Mouse (Mus musculus) CH12.LX (cell line): ENCODE measurements around the gene Msi2. TPM values are rescaled to one million over a fixed set of nuclear protein-coding genes. Genes with fewer than 3 reads are reported as not detected.

Experiments
- DNase-seq: peaks from one replicate; pipeline ENCODE4 v3.0.0-alpha.2; 2013; ENCODE audit errors: extremely low read depth
- H3K27ac ChIP-seq: 2 replicates; pipeline ENCODE4 v1.5.1; 2012; ENCODE audit warnings: low read depth, mild to moderate bottlenecking, control low read depth, moderate library complexity; ENCODE audit not compliant: insufficient read depth
- H3K27me3 ChIP-seq: replicated peaks from 2 replicates; pipeline ENCODE3; 2012; ENCODE audit warnings: inconsistent platforms
- H3K36me3 ChIP-seq, 2 experiments: replicated peaks in 1 of 2; 2 replicates each; pipeline versions ENCODE3 to v1.6.1; 2012; ENCODE audit warnings: inconsistent platforms in 1 of 2, low read length in 1 of 2, mild to moderate bottlenecking in 1 of 2, mixed read lengths in 1 of 2, moderate library complexity in 1 of 2; ENCODE audit not compliant: control insufficient read depth in 1 of 2, insufficient read depth in 1 of 2
- H3K4me1 ChIP-seq, 2 experiments: 2 replicates each; pipeline ENCODE4 v1.6.1; 2012; ENCODE audit warnings: inconsistent platforms in 1 of 2, moderate library complexity in 1 of 2; ENCODE audit not compliant: insufficient read depth in 2 of 2, control insufficient read depth in 1 of 2
- H3K4me2 ChIP-seq: 2 replicates; pipeline ENCODE4 v1.6.1; 2012; ENCODE audit warnings: low read depth, mild to moderate bottlenecking, control low read depth; ENCODE audit not compliant: poor library complexity, insufficient read depth, severe bottlenecking
- H3K4me3 ChIP-seq, 3 experiments: fragments of 150-350 bp in 1 of 3; sonication (generic) in 1 of 3; replicated peaks in 1 of 3; 2 replicates each; pipeline versions ENCODE3 to v1.5.1; 2011 to 2012; ENCODE audit warnings: low read depth in 2 of 3, low read length in 2 of 3, mild to moderate bottlenecking in 2 of 3, moderate library complexity in 2 of 3, control low read depth in 1 of 3, improper control_type of control experiment in 1 of 3, inconsistent platforms in 1 of 3, mixed read lengths in 1 of 3; ENCODE audit not compliant: poor library complexity in 1 of 3
- H3K79me2 ChIP-seq: replicated peaks from 2 replicates; pipeline ENCODE4 v1.6.1; 2012; ENCODE audit warnings: mild to moderate bottlenecking, moderate library complexity; ENCODE audit not compliant: control insufficient read depth, poor library complexity, insufficient read depth, severe bottlenecking; ENCODE audit errors: extremely low read depth
- H3K9ac ChIP-seq: 2 replicates; pipeline ENCODE4 v1.6.1; 2012; ENCODE audit warnings: low read depth, mild to moderate bottlenecking, control low read depth, moderate library complexity; ENCODE audit not compliant: insufficient read depth
- H3K9me3 ChIP-seq: replicated peaks from 2 replicates; pipeline ENCODE3; 2012; ENCODE audit warnings: low read length, inconsistent platforms, mixed read lengths
- BHLHE40 ChIP-seq: IDR thresholded peaks from 2 replicates; pipeline ENCODE4 v1.6.1; 2011; ENCODE audit warnings: mild to moderate bottlenecking, low read depth, low read length, improper control_type of control experiment
- CHD1 ChIP-seq: IDR thresholded peaks from 2 replicates; pipeline ENCODE4 v1.6.1; 2012; ENCODE audit warnings: low read depth, low read length, improper control_type of control experiment, inconsistent platforms
- E2F4 ChIP-seq: IDR thresholded peaks from 2 replicates; pipeline ENCODE4 v1.6.1; 2011; ENCODE audit warnings: low read depth, low read length, improper control_type of control experiment; ENCODE audit not compliant: insufficient replicate concordance
- ELF1 ChIP-seq: IDR thresholded peaks from 2 replicates; pipeline ENCODE4 v1.6.1; 2014; ENCODE audit warnings: low read depth, mild to moderate bottlenecking, inconsistent platforms, low read length, improper control_type of control experiment
- HCFC1 ChIP-seq: IDR thresholded peaks from 2 replicates; pipeline ENCODE4 v1.6.1; 2012; ENCODE audit warnings: low read depth, mild to moderate bottlenecking, inconsistent platforms, low read length, improper control_type of control experiment
- JUN ChIP-seq: IDR thresholded peaks from 2 replicates; pipeline ENCODE4 v1.6.1; 2011; ENCODE audit warnings: low read depth, mild to moderate bottlenecking, low read length, improper control_type of control experiment, moderate library complexity; ENCODE audit not compliant: insufficient read depth
- JUND ChIP-seq: conservative IDR thresholded peaks from 2 replicates; pipeline ENCODE4 v1.6.1; 2011; ENCODE audit warnings: low read depth, low read length, improper control_type of control experiment
- MAFK ChIP-seq: IDR thresholded peaks from 2 replicates; pipeline ENCODE4 v1.6.1; 2011; ENCODE audit warnings: low read length, improper control_type of control experiment; ENCODE audit not compliant: insufficient replicate concordance
- MAZ ChIP-seq: IDR thresholded peaks from 2 replicates; pipeline ENCODE4 v1.6.1; 2012; ENCODE audit warnings: low read depth, mild to moderate bottlenecking, inconsistent platforms, low read length, improper control_type of control experiment, moderate library complexity
- MEF2A ChIP-seq: IDR thresholded peaks from 2 replicates; pipeline ENCODE4 v1.6.1; 2014; ENCODE audit warnings: low read depth, mild to moderate bottlenecking, inconsistent platforms, low read length, improper control_type of control experiment, borderline replicate concordance
- MYC ChIP-seq: IDR thresholded peaks from 2 replicates; pipeline ENCODE4 v1.6.1; 2011; ENCODE audit warnings: low read depth, mild to moderate bottlenecking, improper control_type of control experiment, low read length
- NELFE ChIP-seq: IDR thresholded peaks from 2 replicates; pipeline ENCODE4 v1.6.1; 2011; ENCODE audit warnings: low read depth, low read length, improper control_type of control experiment
- POLR2A ChIP-seq: IDR thresholded peaks from 2 replicates; pipeline ENCODE4 v1.6.1; 2011; ENCODE audit warnings: low read depth, mild to moderate bottlenecking, improper control_type of control experiment, low read length
- POLR2AphosphoS2 ChIP-seq: IDR thresholded peaks from 2 replicates; pipeline ENCODE4 v1.6.1; 2011; ENCODE audit warnings: low read depth, low read length, improper control_type of control experiment
- RAD21 ChIP-seq: IDR thresholded peaks from 2 replicates; pipeline ENCODE4 v1.6.1; 2011; ENCODE audit warnings: low read depth, mild to moderate bottlenecking, low read length, improper control_type of control experiment, moderate library complexity
- RCOR1 ChIP-seq: conservative IDR thresholded peaks from 2 replicates; pipeline ENCODE4 v1.6.1; 2012; ENCODE audit warnings: low read depth, mild to moderate bottlenecking, inconsistent platforms, low read length, improper control_type of control experiment
- SIN3A ChIP-seq: IDR thresholded peaks from 2 replicates; pipeline ENCODE4 v1.6.1; 2012; ENCODE audit warnings: low read length, improper control_type of control experiment, inconsistent platforms
- SMC3 ChIP-seq: IDR thresholded peaks from 2 replicates; pipeline ENCODE4 v1.6.1; 2011; ENCODE audit warnings: low read depth, low read length, improper control_type of control experiment
- TCF12 ChIP-seq: IDR thresholded peaks from 2 replicates; pipeline ENCODE4 v1.6.1; 2014; ENCODE audit warnings: low read depth, mild to moderate bottlenecking, inconsistent platforms, low read length, improper control_type of control experiment
- UBTF ChIP-seq: IDR thresholded peaks from 2 replicates; pipeline ENCODE4 v1.6.1; 2012; ENCODE audit warnings: low read depth, mild to moderate bottlenecking, inconsistent platforms, low read length, improper control_type of control experiment, moderate library complexity
- USF2 ChIP-seq: conservative IDR thresholded peaks from 2 replicates; pipeline ENCODE4 v1.6.1; 2011; ENCODE audit warnings: low read depth, low read length, improper control_type of control experiment
- ZKSCAN1 ChIP-seq: IDR thresholded peaks from 2 replicates; pipeline ENCODE4 v1.6.1; 2012; ENCODE audit warnings: low read depth, inconsistent platforms, low read length, improper control_type of control experiment, borderline replicate concordance
- ZMIZ1 ChIP-seq: IDR thresholded peaks from 2 replicates; pipeline ENCODE4 v1.6.1; 2012; ENCODE audit warnings: low read depth, mild to moderate bottlenecking, inconsistent platforms, low read length, improper control_type of control experiment
- dilution Hi-C: fragments of 300-500 bp; cut with MboI; formaldehyde crosslinking; loops from 2 replicates; pipeline ENCODE4 v1.14.3; 2020; ENCODE audit warnings: low sequenced_read_pairs; ENCODE audit not compliant: extremely low pct_unique_long_range_greater_than_20kb, extremely low pct_ligation_motif_present
- in situ Hi-C: fragments of 300-500 bp; cut with MboI; formaldehyde crosslinking; loops from 3 replicates; pipeline ENCODE4 v1.14.3; 2019; ENCODE audit warnings: low sequenced_read_pairs, low pct_ligation_motif_present, low pct_unique_long_range_greater_than_20kb, mixed read lengths
- polyA plus RNA-seq: library from polyadenylated mRNA; unstranded; fragments of >175 nt; gene quantifications from 2 replicates; pipeline ENCODE4 v1.2.1, GENCODE M21; 2012; ENCODE audit warnings: low read depth; ENCODE audit not compliant: insufficient read length
- total RNA-seq, 2 experiments: library from RNA; depleted of rRNA; stranded (reverse); fragments of 300-350 nt in 1 of 2; fragments of >200 nt in 1 of 2; gene quantifications; 2 replicates each; pipeline ENCODE4 v1.2.3; 2012 to 2014

Msi2 gene
- total and polyA plus RNA-seq, 3 experiments = 40.3 to 73.1 (median 52.6) TPM

GRCm38 (mm10) chr11:88359736-88360135 is 358.6 kb downstream of the Msi2 start:
- no peak for TF ChIP-seq RAD21
- no peak for TF ChIP-seq TCF12
- TF ChIP-seq ZKSCAN1 = no peak
- TF ChIP-seq JUN = no peak
- no peak for TF ChIP-seq MAFK
- TF ChIP-seq MEF2A = no peak
- no peak for TF ChIP-seq NELFE
- no peak for TF ChIP-seq POLR2A
- no peak for TF ChIP-seq E2F4
- TF ChIP-seq SMC3 = no peak
- TF ChIP-seq RCOR1 = no peak
- Histone ChIP-seq H3K36me3 (peaks cover 15 to 87% of the 10 kb centered on the region in 2 experiments), H3K27me3 (no peaks in the 10 kb centered on the region), H3K4me2 (no peak overlapping the region), H3K27ac (no peak overlapping the region), H3K9ac (no peak overlapping the region), H3K4me3 (no peak overlapping the region), H3K79me2 (no peaks in the 10 kb centered on the region), H3K9me3 (no peaks in the 10 kb centered on the region), H3K4me1 (peaks cover 0 to 15% of the 10 kb centered on the region in 2 experiments; a peak in 2 of 4 replicates)
- no peak for DNase-seq
- dilution Hi-C loops (no loop called here), in situ Hi-C loops (no loop called here)

DNA sequence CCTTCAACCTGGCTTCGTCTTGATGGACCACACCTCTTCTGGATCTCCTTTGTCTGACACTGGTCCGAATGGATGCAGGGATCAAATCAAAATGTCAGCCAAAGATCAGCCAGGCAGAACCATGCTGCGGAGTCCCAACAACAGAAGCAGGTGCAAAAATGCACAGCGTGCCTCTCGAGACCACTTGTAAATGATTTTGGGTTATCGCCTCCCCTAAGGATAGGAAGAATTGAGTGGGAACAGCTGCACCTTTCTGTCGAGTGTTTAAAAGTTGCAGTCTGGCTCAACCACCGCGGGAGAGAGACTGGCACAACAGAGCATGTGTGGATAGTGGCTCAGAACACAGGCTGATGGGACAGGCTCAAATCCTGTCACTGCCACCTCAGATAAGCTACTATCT is 361.0 kb downstream of the Msi2 start:
- TF ChIP-seq MAFK (no peak), CHD1 (no peak), POLR2AphosphoS2 (no peak), MAZ (no peak), HCFC1 (no peak), BHLHE40 (no peak), ELF1 (no peak), UBTF (no peak), USF2 (no peak), RAD21 (no peak), JUND (no peak), ZMIZ1 (no peak), MYC (no peak), E2F4 (no peak), NELFE (no peak), SIN3A (no peak)
- Histone ChIP-seq H3K4me2 (no peak overlapping the region), H3K4me3 (no peak overlapping the region), H3K9me3 (no peaks in the 10 kb centered on the region), H3K79me2 (no peaks in the 10 kb centered on the region), H3K27ac (no peak overlapping the region), H3K27me3 (no peaks in the 10 kb centered on the region), H3K36me3 (peaks cover 22 to 90% of the 10 kb centered on the region in 2 experiments), H3K9ac (no peak overlapping the region), H3K4me1 (peaks cover 0 to 15% of the 10 kb centered on the region in 2 experiments; a peak in 2 of 4 replicates)
- no peak for DNase-seq
- dilution Hi-C loops (no loop called here), in situ Hi-C loops (no loop called here)
